Comparison of ENCODE assay signal across 11 mouse cellular contexts in genomic region chr6:88782981-88783397, GRCm38 (mm10). TPM values are rescaled to one million over a fixed set of nuclear protein-coding genes. Genes with fewer than 3 reads are reported as not detected.
DNase-seq lines count a peak whose midpoint lies in the region; ATAC-seq lines count a peak whose summit lies in the region.
"Had no signal": no experiment of that assay in that cellular context is flagged by ENCODE, and none has a peak within 500 bp of the region (broad histone marks: within the 10 kb centered on the region; RNA-seq: fewer than 3 reads in every experiment).

No protein-coding gene starts in this region.

- no peaks in the 10 kb centered on the region for H3K36me3 ChIP-seq in heart, embryonic 13.5 days
- no peaks in the 10 kb centered on the region for H3K36me3 ChIP-seq in intestine, embryonic 16.5 days (ENCODE audit: control insufficient read depth, insufficient read depth, low read length)
- no peaks in the 10 kb centered on the region for H3K36me3 ChIP-seq in midbrain, embryonic 11.5 days (ENCODE audit: control insufficient read depth, insufficient read depth, low read length)
- H3K36me3 ChIP-seq: embryonic facial prominence, embryonic 12.5 days; kidney, embryonic 15.5 days; limb, embryonic 12.5 days had no signal

- ATAC-seq in heart, embryonic 13.5 days (ENCODE audit: extremely low read depth, insufficient number of reproducible peaks, low FRiP score, low TSS enrichment): 0 out of 2 replicates have a peak, but pooled peaks have one; percentile 27
- ATAC-seq in intestine, embryonic 16.5 days: peak; percentile 58
- ATAC-seq in midbrain, embryonic 11.5 days (ENCODE audit: low FRiP score): no peak

- 10% methylated on average over 4 of the region's 4 CpGs for WGBS in heart, embryonic 13.5 days
- WGBS in intestine, embryonic 16.5 days: 34% methylated on average over 4 of the region's 4 CpGs
- 46% methylated on average over 4 of the region's 4 CpGs for WGBS in midbrain, embryonic 11.5 days

- no peak overlapping the region for H3K4me3 ChIP-seq in heart, embryonic 13.5 days
- no peak overlapping the region for H3K4me3 ChIP-seq in intestine, embryonic 16.5 days (ENCODE audit: low read length)
- H3K4me3 ChIP-seq in midbrain, embryonic 11.5 days (ENCODE audit: low read depth, low read length): no peak overlapping the region
- H3K4me3 ChIP-seq: embryonic facial prominence, embryonic 12.5 days; kidney, embryonic 15.5 days; limb, embryonic 12.5 days had no signal

- H3K9me3 ChIP-seq in heart, embryonic 13.5 days: no peaks in the 10 kb centered on the region
- no peaks in the 10 kb centered on the region for H3K9me3 ChIP-seq in intestine, embryonic 16.5 days (ENCODE audit: control insufficient read depth, low read length)
- no peaks in the 10 kb centered on the region for H3K9me3 ChIP-seq in midbrain, embryonic 11.5 days (ENCODE audit: control insufficient read depth, low read length)
- H3K9me3 ChIP-seq: embryonic facial prominence, embryonic 12.5 days; kidney, embryonic 15.5 days; limb, embryonic 12.5 days had no signal

- no peak overlapping the region for H3K4me2 ChIP-seq in heart, embryonic 13.5 days
- no peak overlapping the region for H3K4me2 ChIP-seq in intestine, embryonic 16.5 days (ENCODE audit: low read depth, low read length)
- H3K4me2 ChIP-seq in midbrain, embryonic 11.5 days: no peak overlapping the region
- H3K4me2 ChIP-seq: embryonic facial prominence, embryonic 12.5 days; kidney, embryonic 15.5 days; limb, embryonic 12.5 days had no signal

- H3K9ac ChIP-seq in heart, embryonic 13.5 days: no peak overlapping the region
- H3K9ac ChIP-seq in intestine, embryonic 16.5 days (ENCODE audit: low read depth, low read length): no peak overlapping the region
- H3K9ac ChIP-seq in midbrain, embryonic 11.5 days (ENCODE audit: low read length): no peak overlapping the region
- H3K9ac ChIP-seq: embryonic facial prominence, embryonic 12.5 days; kidney, embryonic 15.5 days; limb, embryonic 12.5 days had no signal

- no peak for DNase-seq in heart, adult 8-10 months (ENCODE audit: low spot score)
- DNase-seq in T-cell, adult 2 months (ENCODE audit: low spot score): peak; percentile 46
- DNase-seq in spleen, postnatal 36 days (ENCODE audit: low spot score in 2 of 2): peak; percentile 62 to 78
- DNase-seq in midbrain, embryonic 11.5 days (ENCODE audit: low spot score, missing footprints): no peak
- no peak for DNase-seq in left cerebral cortex, postnatal 10 days (ENCODE audit: extremely low spot score in 1 of 2, low spot score in 2 of 2)
- DNase-seq in cerebellum, adult 11-12 months: no peak

- peaks cover 58% of the 10 kb centered on the region for H3K4me1 ChIP-seq in heart, embryonic 13.5 days
- H3K4me1 ChIP-seq in intestine, embryonic 16.5 days (ENCODE audit: control insufficient read depth, insufficient read depth, low read length): peaks cover 52% of the 10 kb centered on the region
- peaks cover 3% of the 10 kb centered on the region; the same call in 1 of the 2 replicates for H3K4me1 ChIP-seq in midbrain, embryonic 11.5 days (ENCODE audit: control insufficient read depth, insufficient read depth, low read length)

- 0 out of 2 replicates have a peak overlapping the region, but pooled peaks have one; percentile 20 for H3K27ac ChIP-seq in heart, embryonic 13.5 days (replicated peaks)
- H3K27ac ChIP-seq in intestine, embryonic 16.5 days (ENCODE audit: low read length): no peak overlapping the region
- no peak overlapping the region for H3K27ac ChIP-seq in midbrain, embryonic 11.5 days (ENCODE audit: low read depth, low read length)
- H3K27ac ChIP-seq: embryonic facial prominence, embryonic 12.5 days; kidney, embryonic 15.5 days; limb, embryonic 12.5 days had no signal

- no peaks in the 10 kb centered on the region for H3K27me3 ChIP-seq in heart, embryonic 13.5 days (replicated peaks)
- H3K27me3 ChIP-seq in intestine, embryonic 16.5 days (replicated peaks; ENCODE audit: control insufficient read depth, insufficient read depth, low read length): no peaks in the 10 kb centered on the region; the same call in 1 of the 2 replicates
- no peaks in the 10 kb centered on the region for H3K27me3 ChIP-seq in midbrain, embryonic 11.5 days (ENCODE audit: control insufficient read depth, insufficient read depth, low read length)
- H3K27me3 ChIP-seq: kidney, embryonic 15.5 days had no signal

- intact Hi-C loops in left cerebral cortex, postnatal 10 days (cut with DNase I): no loop called here

RNA-seq across cellular contexts. Expression of gene Mgll, which starts 58.8 kb away (rescaled TPM):
- 13.8 and 19.6 TPM in 2 replicates for polyA plus RNA-seq in heart, embryonic 13.5 days (2015; fragmentation: Nextera tagmentation; extraction: Ambion mirVana)
- 100 to 1,000 TPM in 2 of 4 experiments, 10 to 100 TPM in 2; 74.8 to 134 (median 102) TPM for total RNA-seq in heart, adult 8-10 months (2022)
- polyA plus RNA-seq in intestine, embryonic 16.5 days (2015; fragmentation: Nextera tagmentation; extraction: Ambion mirVana): 73.3 and 82.8 TPM in 2 replicates
- 1.7 and 2.8 TPM in 2 replicates for polyA plus RNA-seq in midbrain, embryonic 11.5 days (2014; fragmentation: Nextera tagmentation; extraction: Ambion mirVana)
- total RNA-seq in left cerebral cortex, postnatal 10 days (2021): 100 to 1,000 TPM; 105 to 106 TPM

RNA-seq across cellular contexts. Expression of gene Abtb1, which starts 58.8 kb away (rescaled TPM):
- polyA plus RNA-seq in heart, embryonic 13.5 days (2015; fragmentation: Nextera tagmentation; extraction: Ambion mirVana): 23.7 and 26.0 TPM in 2 replicates
- total RNA-seq in heart, adult 8-10 months (2022): 10 to 100 TPM; 18.8 to 27.6 (median 23.8) TPM
- polyA plus RNA-seq in intestine, embryonic 16.5 days (2015; fragmentation: Nextera tagmentation; extraction: Ambion mirVana): 26.6 and 29.2 TPM in 2 replicates
- 15.4 and 17.4 TPM in 2 replicates for polyA plus RNA-seq in midbrain, embryonic 11.5 days (2014; fragmentation: Nextera tagmentation; extraction: Ambion mirVana)
- 10 to 100 TPM; 31.2 to 31.3 TPM for total RNA-seq in left cerebral cortex, postnatal 10 days (2021)

Comparison
In these comparisons a context has a peak if more than half of its experiments do, and no peak if none do; other contexts are left out.
1. DNase-seq: peak in T-cell, adult 2 months (single experiment) and spleen, postnatal 36 days (2 of 2); none in heart, adult 8-10 months (single experiment), midbrain, embryonic 11.5 days (single experiment), left cerebral cortex, postnatal 10 days (0 of 2) and cerebellum, adult 11-12 months (single experiment).